Mouse (Mus musculus): ENCODE results near the gene Hes3.

The Hes3 gene

DNA sequence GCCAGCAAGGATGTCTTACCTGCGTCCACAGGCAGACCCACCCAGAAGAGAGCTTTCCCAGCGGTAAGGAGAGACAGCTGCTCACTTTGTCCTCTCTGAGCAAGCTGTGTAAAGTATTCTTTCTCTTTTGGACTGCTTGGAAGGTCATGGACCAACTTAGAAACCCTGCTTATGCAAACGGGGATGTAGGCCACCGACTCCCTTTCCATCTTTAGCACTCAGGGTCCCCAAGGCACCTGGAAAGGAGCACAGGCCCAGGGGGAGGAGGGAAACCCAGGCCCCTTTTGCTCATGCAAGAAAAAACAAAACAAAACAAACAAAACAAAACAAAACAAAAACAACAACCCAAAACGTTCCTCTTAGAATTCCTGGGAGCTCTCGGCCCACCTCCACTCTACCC is at the start of gene Hes3:
Gene Hes3, minus strand, starts transcription at position 101 of the 400 bp plus-strand sequence.
- no peak for DNase-seq (ENCODE audit: low read depth in 2 of 2, low spot score in 2 of 2)

GRCm38 (mm10) chr4:152340584-152341284 is 49.3 kb upstream of the Hes3 start:
- DNase-seq (ENCODE audit: low read depth in 2 of 2, low spot score in 2 of 2) = no peak

- no peak for DNase-seq (ENCODE audit: low read depth in 2 of 2, low spot score in 2 of 2)
Measured at GRCm38 (mm10) chr4:152339293-152339790, 47.9 kb upstream of the Hes3 start.

- no peak for DNase-seq (ENCODE audit: low read depth in 2 of 2, low spot score in 2 of 2)
Measured at GRCm38 (mm10) chr4:152338419-152339292, 47.2 kb upstream of the Hes3 start, which contains the start of gene Chd5. Gene Chd5 (plus strand): TSS chr4:152338651.

GRCm38 (mm10) chr4:152337772-152338171 is 46.3 kb upstream of the Hes3 start:
- DNase-seq (ENCODE audit: low read depth in 2 of 2, low spot score in 2 of 2) = no peak

GRCm38 (mm10) chr4:152333587-152333986 is 42.1 kb upstream of the Hes3 start:
- no peak for DNase-seq (ENCODE audit: low read depth in 2 of 2, low spot score in 2 of 2)

GRCm38 (mm10) chr4:152332952-152333351 is 41.5 kb upstream of the Hes3 start:
- DNase-seq (ENCODE audit: low read depth in 2 of 2, low spot score in 2 of 2) = peak in 1 of 2 experiments; percentile 39

DNA sequence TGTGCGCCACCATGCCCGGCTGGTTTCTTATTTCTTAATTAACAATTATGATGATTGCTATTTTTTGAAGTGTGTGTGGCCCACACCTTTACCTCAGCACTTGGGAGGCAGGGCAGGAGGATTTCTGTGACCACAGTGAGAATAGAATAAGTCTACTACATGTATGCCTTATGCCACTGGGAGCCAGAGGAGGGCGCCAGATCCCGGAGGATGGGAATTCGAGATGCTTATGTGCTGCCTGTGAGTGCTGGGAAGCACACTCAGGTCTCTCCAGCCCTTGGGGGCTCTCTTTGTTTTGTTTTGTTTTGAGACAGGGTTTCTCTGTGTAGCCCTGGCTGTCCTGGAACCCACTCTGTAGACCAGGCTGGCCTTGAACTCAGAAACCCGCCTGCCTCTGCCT is 37.2 kb upstream of the Hes3 start:
- DNase-seq (ENCODE audit: low read depth in 2 of 2, low spot score in 2 of 2) = peak in 1 of 2 experiments; percentile 43

- DNase-seq (ENCODE audit: low read depth in 2 of 2, low spot score in 2 of 2) = no peak
Measured at GRCm38 (mm10) chr4:152326543-152326942, 35.1 kb upstream of the Hes3 start.

DNA sequence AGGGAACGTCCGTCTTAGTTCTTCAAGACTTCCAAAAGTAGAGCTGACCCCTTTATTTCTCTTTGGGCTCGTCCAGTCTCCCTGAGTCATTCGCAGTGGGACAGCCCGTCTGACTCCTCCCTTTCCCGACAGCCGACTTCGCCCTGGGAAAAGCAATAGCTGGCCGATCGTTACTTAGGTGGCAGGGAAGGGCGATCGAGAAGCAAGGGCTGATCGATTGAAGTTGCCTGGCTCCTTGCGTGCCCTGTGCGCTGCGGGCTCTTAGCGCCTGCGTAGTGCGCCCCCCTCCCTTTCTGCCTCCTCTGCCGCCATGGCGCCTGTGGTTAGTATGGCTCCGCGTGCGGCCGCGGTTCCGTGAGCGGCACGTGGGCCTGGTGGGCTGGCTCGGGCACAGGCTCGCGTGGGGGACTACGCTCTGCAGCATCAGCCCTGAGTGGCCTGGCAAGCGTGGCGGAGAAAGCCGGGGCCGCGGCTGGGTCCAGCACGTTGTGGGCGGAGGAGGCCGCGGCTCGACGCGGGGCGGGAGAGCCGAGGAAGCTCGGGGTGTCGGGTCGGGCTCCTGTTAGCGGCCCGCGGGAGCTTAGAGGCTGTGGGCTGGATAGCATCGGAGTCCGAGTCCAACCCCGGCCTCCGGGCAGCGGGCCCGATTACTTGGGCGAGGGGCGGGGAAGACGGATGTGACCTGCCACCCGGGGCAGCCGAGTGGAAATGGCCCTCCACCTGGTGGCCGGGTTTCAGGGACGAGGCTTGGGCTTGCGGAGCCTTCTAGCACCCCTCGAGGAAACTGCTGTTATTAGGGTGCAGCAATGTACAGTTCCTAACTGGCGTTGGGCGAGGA is 34.3 kb upstream of the Hes3 start, which contains the start of gene Rpl22:
Gene Rpl22, plus strand, starts transcription at position 169 of the 838 bp plus-strand sequence.
- DNase-seq (ENCODE audit: low read depth in 2 of 2, low spot score in 2 of 2) = peak; percentile 91 to 93

DNA sequence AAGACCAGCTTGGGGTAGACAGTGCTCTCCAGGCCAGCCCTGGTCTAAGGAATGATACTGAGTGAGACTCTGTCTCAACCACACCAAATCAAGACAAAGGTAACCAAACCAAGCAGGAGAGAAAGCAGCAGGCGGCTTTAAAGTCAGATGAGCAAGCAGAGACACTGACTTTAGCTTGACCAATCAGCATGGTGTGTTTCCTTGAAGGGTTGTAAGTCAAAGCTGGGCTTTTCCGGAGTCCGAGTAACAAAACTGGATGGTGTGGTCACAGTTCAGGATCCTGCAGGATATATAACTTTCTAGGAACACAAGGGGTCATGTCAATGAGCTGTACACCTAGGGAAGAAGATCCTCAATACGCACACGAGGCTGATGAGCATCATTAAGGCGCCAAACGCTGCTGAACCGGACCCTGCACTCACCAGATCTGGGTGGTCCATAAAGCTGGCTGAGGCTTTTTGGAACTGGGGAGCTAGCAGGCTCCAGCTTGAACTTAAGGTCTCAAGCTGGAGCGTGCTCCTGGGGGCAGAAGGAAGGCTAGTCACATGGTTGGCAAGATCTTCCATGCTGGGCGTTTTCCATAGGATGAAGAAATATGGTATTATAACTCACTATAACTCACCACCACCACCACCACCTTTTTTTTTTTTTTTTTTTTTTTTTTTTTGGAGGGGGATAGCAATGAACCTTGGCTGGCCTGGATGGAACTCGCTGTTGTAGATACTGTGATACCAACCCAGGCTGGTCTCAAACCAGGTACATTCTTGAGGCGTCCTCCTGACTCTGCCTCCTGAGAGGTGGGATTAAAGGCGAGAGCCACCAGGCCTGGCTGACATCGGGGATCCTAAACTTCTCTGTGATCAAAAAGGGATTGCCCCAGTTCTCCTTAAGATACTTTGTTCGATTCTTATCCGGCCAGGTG is 33.4 kb upstream of the Hes3 start:
- no peak for DNase-seq (ENCODE audit: low read depth in 2 of 2, low spot score in 2 of 2)

- no peak for DNase-seq (ENCODE audit: low read depth in 2 of 2, low spot score in 2 of 2)
Measured at GRCm38 (mm10) chr4:152321464-152321863, 30.0 kb upstream of the Hes3 start.

GRCm38 (mm10) chr4:152318517-152319234 is 27.2 kb upstream of the Hes3 start, which contains the start of gene Rnf207:
Gene Rnf207 (minus strand): TSS chr4:152318993.
- DNase-seq (ENCODE audit: low read depth in 2 of 2, low spot score in 2 of 2) = peak; percentile 30 to 55

GRCm38 (mm10) chr4:152317631-152318033 is 26.2 kb upstream of the Hes3 start:
- DNase-seq (ENCODE audit: low read depth in 2 of 2, low spot score in 2 of 2) = no peak

- DNase-seq (ENCODE audit: low read depth in 2 of 2, low spot score in 2 of 2) = no peak
Measured at GRCm38 (mm10) chr4:152315498-152316213, 24.2 kb upstream of the Hes3 start.

- peak in 1 of 2 experiments; percentile 20 for DNase-seq (ENCODE audit: low read depth in 2 of 2, low spot score in 2 of 2)
Measured at GRCm38 (mm10) chr4:152313934-152314333, 22.5 kb upstream of the Hes3 start.

DNA sequence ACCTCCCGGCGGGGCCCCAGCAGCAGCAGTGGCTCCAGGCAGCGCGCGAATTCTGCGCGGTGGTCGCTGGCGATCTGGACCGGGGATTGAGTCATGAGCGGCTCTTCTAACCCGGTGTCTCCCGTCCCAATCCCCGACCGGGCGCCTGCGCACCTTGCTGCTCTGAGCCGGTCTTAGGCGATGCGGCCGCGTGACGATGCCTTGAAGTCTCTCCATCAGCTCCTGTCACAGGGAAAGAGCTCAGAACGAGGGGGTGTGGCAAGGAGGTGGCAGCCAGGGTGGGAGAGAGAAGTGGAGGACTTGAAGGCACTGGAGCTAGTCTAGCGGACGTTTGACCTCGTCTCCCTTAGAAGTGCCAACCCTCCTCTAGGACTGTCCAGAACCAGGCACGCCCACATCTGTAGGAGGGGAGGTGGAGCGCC is 21.8 kb upstream of the Hes3 start:
- DNase-seq (ENCODE audit: low read depth in 2 of 2, low spot score in 2 of 2) = no peak

GRCm38 (mm10) chr4:152312186-152312585 is 20.7 kb upstream of the Hes3 start:
- DNase-seq (ENCODE audit: low read depth in 2 of 2, low spot score in 2 of 2) = no peak
